ENCODE assay signal across 25 mouse cellular contexts in the genomic region with DNA sequence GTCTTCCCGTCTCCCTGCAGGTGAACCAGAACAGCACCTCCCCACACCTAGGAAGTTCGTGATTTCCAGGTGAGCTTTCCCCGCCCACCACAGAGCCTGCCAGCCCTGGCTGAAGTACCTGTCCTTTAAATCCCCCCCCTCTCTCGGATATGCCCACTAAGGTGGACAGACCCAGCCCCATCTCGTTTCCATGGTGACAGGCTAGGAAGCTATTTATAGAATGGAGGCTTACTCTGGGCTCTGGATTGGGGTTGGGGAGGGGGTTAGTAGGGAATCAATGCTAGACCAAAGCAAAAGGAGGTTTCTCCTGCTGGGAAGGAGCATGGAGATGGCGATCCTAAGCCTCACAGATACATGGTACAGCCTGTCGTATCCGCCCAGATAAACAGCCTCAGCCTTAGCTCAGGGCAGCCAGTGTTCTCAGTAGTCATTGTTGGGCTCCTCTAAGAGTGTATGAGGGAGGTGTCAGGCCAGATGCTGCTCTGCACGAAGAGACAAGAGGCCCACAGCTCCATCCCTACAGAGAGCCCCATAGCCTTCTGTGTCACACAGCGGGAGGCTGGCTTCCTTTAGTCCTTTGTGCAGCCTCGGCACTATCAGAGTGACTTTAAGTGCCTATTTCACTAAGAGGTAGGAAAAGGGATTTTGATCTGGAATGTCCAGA. TPM values are rescaled to one million over a fixed set of nuclear protein-coding genes. Genes with fewer than 3 reads are reported as not detected.
DNase-seq lines count a peak whose midpoint lies in the region; ATAC-seq and TF ChIP-seq lines count a peak whose summit lies in the region.
"Had no signal": no experiment of that assay in that cellular context is flagged by ENCODE, and none has a peak within 500 bp of the region (broad histone marks: within the 10 kb centered on the region; RNA-seq: fewer than 3 reads in every experiment).

No protein-coding gene starts in this region.

- 0 out of 2 replicates have a peak overlapping the region, but pooled peaks have one; percentile 2 for H3K9ac ChIP-seq in midbrain, embryonic 12.5 days (replicated peaks)
- H3K9ac ChIP-seq in hindbrain, embryonic 16.5 days (ENCODE audit: low read depth, low read length): no peak overlapping the region
- H3K9ac ChIP-seq: liver, postnatal 0 days had no signal

- 50% methylated on average over 11 of the region's 11 CpGs for WGBS in midbrain, embryonic 12.5 days
- 61% methylated on average over 11 of the region's 11 CpGs for WGBS in midbrain, embryonic 10.5 days
- WGBS in hindbrain, embryonic 16.5 days: 56% methylated on average over 11 of the region's 11 CpGs
- WGBS in lung, adult 2 months: 76% methylated on average over 11 of the region's 11 CpGs

- intact Hi-C loops in gastrocnemius, adult 2 months (cut with DNase I): no loop called here

- no peak overlapping the region for H3K4me2 ChIP-seq in midbrain, embryonic 12.5 days (replicated peaks)
- H3K4me2 ChIP-seq in hindbrain, embryonic 16.5 days (ENCODE audit: low read length): no peak overlapping the region

- peaks cover 5% of the 10 kb centered on the region; the same call in 1 of the 2 replicates for H3K4me1 ChIP-seq in midbrain, embryonic 12.5 days
- peaks cover 19% of the 10 kb centered on the region for H3K4me1 ChIP-seq in midbrain, embryonic 10.5 days
- no peaks in the 10 kb centered on the region for H3K4me1 ChIP-seq in hindbrain, embryonic 16.5 days (ENCODE audit: control insufficient read depth, insufficient read depth, low read depth, low read length)
- no peaks in the 10 kb centered on the region; the same call in 1 of the 2 replicates for H3K4me1 ChIP-seq in lung, adult 2 months (ENCODE audit: control insufficient read depth, insufficient read depth, low read length)

- no peak overlapping the region for H3K27ac ChIP-seq in gastrocnemius, adult 2 months
- H3K27ac ChIP-seq in midbrain, embryonic 12.5 days (replicated peaks): 0 out of 2 replicates have a peak overlapping the region, but pooled peaks have one; percentile 8
- no peak overlapping the region for H3K27ac ChIP-seq in midbrain, embryonic 10.5 days (replicated peaks)
- H3K27ac ChIP-seq in hindbrain, embryonic 16.5 days (ENCODE audit: low read depth, low read length): no peak overlapping the region
- H3K27ac ChIP-seq: heart, adult 2 months; kidney, postnatal 0 days; limb, embryonic 10.5 days had no signal

- H3K4me3 ChIP-seq in gastrocnemius, adult 2 months: no peak overlapping the region
- no peak overlapping the region for H3K4me3 ChIP-seq in midbrain, embryonic 12.5 days
- H3K4me3 ChIP-seq in midbrain, embryonic 10.5 days: no peak overlapping the region
- H3K4me3 ChIP-seq in hindbrain, embryonic 16.5 days (ENCODE audit: low read length): no peak overlapping the region
- H3K4me3 ChIP-seq in lung, adult 2 months (replicated peaks; ENCODE audit: extremely low read depth, low read depth, low read length): no peak overlapping the region
- H3K4me3 ChIP-seq: heart, adult 2 months; limb, embryonic 10.5 days had no signal

- no peak for TF ChIP-seq CTCF in gastrocnemius, adult 2 months (IDR thresholded peaks at IDR 0.05)
- TF ChIP-seq CTCF in lung, adult 2 months (IDR thresholded peaks at IDR 0.05; ENCODE audit: insufficient read depth, low read length): no peak

- H3K9me3 ChIP-seq in midbrain, embryonic 12.5 days: no peaks in the 10 kb centered on the region
- H3K9me3 ChIP-seq in midbrain, embryonic 10.5 days (replicated peaks): no peaks in the 10 kb centered on the region
- H3K9me3 ChIP-seq in hindbrain, embryonic 16.5 days (ENCODE audit: control insufficient read depth, low read length): no peaks in the 10 kb centered on the region
- H3K9me3 ChIP-seq: G1E; limb, embryonic 10.5 days had no signal

- TF ChIP-seq POLR2A in lung, adult 2 months (IDR thresholded peaks at IDR 0.05; ENCODE audit: borderline replicate concordance, extremely low read depth, low read depth, low read length): no peak

- DNase-seq in gastrocnemius, adult 2 months: peak; percentile 10
- DNase-seq in gastrocnemius, adult 18-20 months (ENCODE audit: low spot score): no peak
- DNase-seq in midbrain, embryonic 10.5 days (ENCODE audit: low spot score): no peak
- no peak for DNase-seq in lung, adult 2 months
- DNase-seq: adrenal gland, postnatal 36 days; cerebellum, adult 2 months; gastrocnemius, postnatal 14 days; heart, adult 2 months; kidney, adult 11 months; liver, postnatal 0 days; right cerebral cortex, postnatal 14 days; spleen, adult 18-20 months; thymus, postnatal 25 days had no signal

- ATAC-seq in midbrain, embryonic 12.5 days (ENCODE audit: low FRiP score, low read depth): no peak
- peak; percentile 65; the same call in 1 of the 2 replicates for ATAC-seq in hindbrain, embryonic 16.5 days
- no peak for ATAC-seq in activated CD4-positive, CD25-positive, alpha-beta regulatory T cell, adult 4 months
- ATAC-seq: liver, postnatal 0 days had no signal

- peaks cover 66% of the 10 kb centered on the region for H3K36me3 ChIP-seq in midbrain, embryonic 12.5 days
- H3K36me3 ChIP-seq in midbrain, embryonic 10.5 days: peaks cover 76% of the 10 kb centered on the region
- peaks cover 7% of the 10 kb centered on the region for H3K36me3 ChIP-seq in hindbrain, embryonic 16.5 days (ENCODE audit: control insufficient read depth, insufficient read depth, low read length)

- H3K27me3 ChIP-seq in midbrain, embryonic 12.5 days: no peaks in the 10 kb centered on the region
- H3K27me3 ChIP-seq in midbrain, embryonic 10.5 days (ENCODE audit: low read depth, poor library complexity, severe bottlenecking): no peaks in the 10 kb centered on the region
- no peaks in the 10 kb centered on the region for H3K27me3 ChIP-seq in hindbrain, embryonic 16.5 days (replicated peaks; ENCODE audit: control insufficient read depth, insufficient read depth, low read length)

RNA-seq across cellular contexts. Expression of gene Tfip11, which starts 12.8 kb away (rescaled TPM):
- total RNA-seq in gastrocnemius, adult 2 months (2021): 10 to 100 TPM; 10.6 to 15.5 TPM
- total RNA-seq in gastrocnemius, adult 18-20 months (2021): 10 to 100 TPM; 13.0 to 13.2 TPM
- polyA plus RNA-seq in midbrain, embryonic 12.5 days (2016; fragmentation: Nextera tagmentation; extraction: Ambion mirVana): 40.2 and 40.5 TPM in 2 replicates
- 43.0 and 47.6 TPM in 2 replicates for polyA plus RNA-seq in midbrain, embryonic 10.5 days (2016; fragmentation: Nextera tagmentation; extraction: Ambion mirVana)
- 31.9 and 34.6 TPM in 2 replicates for polyA plus RNA-seq in hindbrain, embryonic 16.5 days (2015; fragmentation: Nextera tagmentation; extraction: Ambion mirVana)
- 10 to 100 TPM; 11.8 to 18.4 TPM for polyA plus RNA-seq in activated CD4-positive, CD25-positive, alpha-beta regulatory T cell, adult 4 months (2017; shearing (Covaris generic))
- 33.5 and 36.2 TPM in 2 replicates for polyA plus RNA-seq in lung, adult 2 months (2012; rRNA removed)

RNA-seq across cellular contexts. Expression of gene Srrd, which starts 29.5 kb away (rescaled TPM):
- 1 to 10 TPM; 4.2 to 5.6 TPM for total RNA-seq in gastrocnemius, adult 2 months (2021)
- 1 to 10 TPM; 4.3 to 5.0 TPM for total RNA-seq in gastrocnemius, adult 18-20 months (2021)
- 48.4 and 48.6 TPM in 2 replicates for polyA plus RNA-seq in midbrain, embryonic 12.5 days (2016; fragmentation: Nextera tagmentation; extraction: Ambion mirVana)
- 48.7 and 51.0 TPM in 2 replicates for polyA plus RNA-seq in midbrain, embryonic 10.5 days (2016; fragmentation: Nextera tagmentation; extraction: Ambion mirVana)
- polyA plus RNA-seq in hindbrain, embryonic 16.5 days (2015; fragmentation: Nextera tagmentation; extraction: Ambion mirVana): 58.3 and 60.8 TPM in 2 replicates
- polyA plus RNA-seq in activated CD4-positive, CD25-positive, alpha-beta regulatory T cell, adult 4 months (2017; shearing (Covaris generic)): 1 to 10 TPM; 1.5 to 2.7 TPM
- polyA plus RNA-seq in lung, adult 2 months (2012; rRNA removed): 34.6 and 38.4 TPM in 2 replicates

RNA-seq across cellular contexts. Expression of gene Hps4, which starts 29.5 kb away (rescaled TPM):
- 1 to 10 TPM; 4.3 to 6.3 TPM for total RNA-seq in gastrocnemius, adult 2 months (2021)
- total RNA-seq in gastrocnemius, adult 18-20 months (2021): 1 to 10 TPM; 6.9 to 7.1 TPM
- 35.7 and 38.4 TPM in 2 replicates for polyA plus RNA-seq in midbrain, embryonic 12.5 days (2016; fragmentation: Nextera tagmentation; extraction: Ambion mirVana)
- 35.9 and 43.0 TPM in 2 replicates for polyA plus RNA-seq in midbrain, embryonic 10.5 days (2016; fragmentation: Nextera tagmentation; extraction: Ambion mirVana)
- 37.4 and 39.6 TPM in 2 replicates for polyA plus RNA-seq in hindbrain, embryonic 16.5 days (2015; fragmentation: Nextera tagmentation; extraction: Ambion mirVana)
- polyA plus RNA-seq in activated CD4-positive, CD25-positive, alpha-beta regulatory T cell, adult 4 months (2017; shearing (Covaris generic)): 10 to 100 TPM; 15.2 to 18.3 TPM
- polyA plus RNA-seq in lung, adult 2 months (2012; rRNA removed): 34.7 and 40.9 TPM in 2 replicates

RNA-seq across cellular contexts. Expression of gene Tpst2, which starts 36.9 kb away (rescaled TPM):
- total RNA-seq in gastrocnemius, adult 2 months (2021): 10 to 100 TPM; 12.6 to 25.4 TPM
- total RNA-seq in gastrocnemius, adult 18-20 months (2021): 10 to 100 TPM; 16.0 to 22.4 TPM
- polyA plus RNA-seq in midbrain, embryonic 12.5 days (2016; fragmentation: Nextera tagmentation; extraction: Ambion mirVana): 29.4 and 31.1 TPM in 2 replicates
- polyA plus RNA-seq in midbrain, embryonic 10.5 days (2016; fragmentation: Nextera tagmentation; extraction: Ambion mirVana): 35.9 and 37.0 TPM in 2 replicates
- polyA plus RNA-seq in hindbrain, embryonic 16.5 days (2015; fragmentation: Nextera tagmentation; extraction: Ambion mirVana): 35.6 and 35.9 TPM in 2 replicates
- 10 to 100 TPM; 75.0 to 86.1 TPM for polyA plus RNA-seq in activated CD4-positive, CD25-positive, alpha-beta regulatory T cell, adult 4 months (2017; shearing (Covaris generic))
- 122 and 144 TPM in 2 replicates for polyA plus RNA-seq in lung, adult 2 months (2012; rRNA removed)

RNA-seq across cellular contexts. Expression of gene Gm6583, which starts 42.5 kb away (rescaled TPM):
- total RNA-seq in gastrocnemius, adult 2 months (2021): not detected
- total RNA-seq in gastrocnemius, adult 18-20 months (2021): not detected
- polyA plus RNA-seq in midbrain, embryonic 12.5 days (2016; fragmentation: Nextera tagmentation; extraction: Ambion mirVana): 0.26 and 0.30 TPM in 2 replicates
- 0.26 and 0.34 TPM in 2 replicates for polyA plus RNA-seq in midbrain, embryonic 10.5 days (2016; fragmentation: Nextera tagmentation; extraction: Ambion mirVana)
- 0.17 and 0.21 TPM in 2 replicates for polyA plus RNA-seq in hindbrain, embryonic 16.5 days (2015; fragmentation: Nextera tagmentation; extraction: Ambion mirVana)
- not detected for polyA plus RNA-seq in activated CD4-positive, CD25-positive, alpha-beta regulatory T cell, adult 4 months (2017; shearing (Covaris generic))
- polyA plus RNA-seq in lung, adult 2 months (2012; rRNA removed): 0.06 TPM in 1 of 2 replicates, not detected in the other
- total RNA-seq: adrenal gland, postnatal 36 days; G1E; gastrocnemius, postnatal 14 days; hematopoietic stem cell, adult 5-6 weeks; layer of hippocampus, adult 8-10 months; left cerebral cortex, adult 18-20 months; megakaryocyte-erythroid progenitor cell, adult 5-6 weeks; neutrophil, adult 5-6 weeks had no signal
- polyA plus RNA-seq: cerebellum, adult 2 months; G1E; liver, adult 2 months had no signal
